Mouse (Mus musculus) kidney, embryonic 14.5 days (tissue): ENCODE results near the gene Nipa1. TPM values are rescaled to one million over a fixed set of nuclear protein-coding genes. Genes with fewer than 3 reads are reported as not detected.

Experiments used
- ATAC-seq: fragments of 200-750 bp; cut with Nextera tagmentation; 2 replicates; pipeline ENCODE4 v1.8.0; 2017; ENCODE audit warnings: moderate number of reproducible peaks, mild to moderate bottlenecking, moderate TSS enrichment, moderate library complexity; ENCODE audit not compliant: low FRiP score, low TSS enrichment
- H3K27ac ChIP-seq: fragments of 300-500 bp; sonication (generic); 2 replicates; pipeline ENCODE4 v1.5.1; 2014; ENCODE audit warnings: low read depth, mild to moderate bottlenecking, low read length, moderate library complexity, mixed read lengths
- H3K27me3 ChIP-seq: fragments of 300-500 bp; sonication (generic); 2 replicates; pipeline ENCODE4 v1.6.1; 2014; ENCODE audit warnings: mild to moderate bottlenecking, low read length; ENCODE audit not compliant: control insufficient read depth, insufficient read depth
- H3K36me3 ChIP-seq: fragments of 300-500 bp; sonication (generic); 2 replicates; pipeline ENCODE4 v1.6.1; 2014; ENCODE audit warnings: low read length, mixed read lengths; ENCODE audit not compliant: control insufficient read depth, insufficient read depth
- H3K4me1 ChIP-seq: fragments of 300-500 bp; sonication (generic); 2 replicates; pipeline ENCODE4 v1.6.1; 2014; ENCODE audit warnings: low read length, mixed read lengths; ENCODE audit not compliant: control insufficient read depth, insufficient read depth
- H3K4me2 ChIP-seq: fragments of 300-500 bp; sonication (generic); replicated peaks from 2 replicates; pipeline ENCODE4 v1.6.1; 2014; ENCODE audit warnings: low read depth, mild to moderate bottlenecking, low read length
- H3K4me3 ChIP-seq: fragments of 300-500 bp; sonication (generic); 2 replicates; pipeline ENCODE4 v1.5.1; 2014; ENCODE audit warnings: mild to moderate bottlenecking, low read length
- H3K9ac ChIP-seq: fragments of 300-500 bp; sonication (generic); 2 replicates; pipeline ENCODE4 v1.6.1; 2014; ENCODE audit warnings: low read depth, mild to moderate bottlenecking, low read length, moderate library complexity
- H3K9me3 ChIP-seq: fragments of 300-500 bp; sonication (generic); 2 replicates; pipeline ENCODE4 v1.6.1; 2016; ENCODE audit warnings: low read length; ENCODE audit not compliant: control insufficient read depth
- WGBS: fragments of 180-500 bp; shearing (Covaris S2); extraction: QIAGEN DNeasy Blood & Tissue Kit; methylation state at CpG from one replicate; pipeline ENCODE4 v1.1.7; 2014; 5-methylcytosine and 5-hydroxymethylcytosine counted together
- polyA plus RNA-seq: library from polyadenylated mRNA; unstranded; fragments of >200 nt; fragmentation: Nextera tagmentation; extraction: Ambion mirVana; gene quantifications from 2 replicates; pipeline ENCODE4 v1.2.1, GENCODE M21; 2014

Gene Nipa1
- polyA plus RNA-seq, 1 experiment from 2014 or later: 4.4 TPM

DNA sequence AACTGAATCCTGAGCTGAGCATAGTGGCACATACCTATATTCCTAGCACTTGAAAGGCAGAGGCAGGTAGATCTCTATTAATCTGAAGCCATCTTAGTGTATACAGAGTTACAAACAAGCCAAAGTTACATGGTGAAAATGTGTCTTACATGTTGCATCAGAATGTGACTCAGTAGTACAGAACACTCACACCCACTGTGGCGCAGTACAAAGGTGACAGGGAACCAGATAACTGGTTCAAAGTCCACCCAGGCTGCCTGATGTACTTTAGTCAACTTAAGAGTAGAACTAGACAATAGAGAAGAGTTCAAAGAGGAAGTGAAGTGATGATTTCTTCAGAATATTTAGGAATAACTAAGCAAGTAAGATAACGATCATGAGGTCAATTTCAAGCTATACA, 84.7 kb downstream of the Nipa1 start:
- peaks cover 26% of the 10 kb centered on the region for H3K36me3 ChIP-seq
- ATAC-seq: no peak

DNA sequence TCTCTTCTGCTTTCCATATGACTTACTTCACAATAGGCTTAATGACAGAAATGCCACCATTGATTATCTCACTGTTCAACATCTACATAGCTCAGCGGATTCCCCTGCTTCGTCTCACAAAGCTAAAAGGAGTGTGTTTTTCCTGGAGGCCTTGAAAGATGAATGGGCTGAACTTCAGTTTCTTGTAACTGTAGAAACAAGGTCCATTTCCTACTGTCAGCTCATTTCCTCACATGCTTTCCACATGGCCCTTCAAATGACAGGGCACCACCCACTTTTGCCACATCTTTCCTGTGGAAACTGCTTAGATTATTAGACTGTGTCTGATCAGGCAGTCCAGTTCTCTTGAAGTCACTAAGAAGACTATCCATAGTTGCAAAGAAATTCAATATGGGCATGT, 91.1 kb downstream of the Nipa1 start:
- no peak overlapping the region for H3K9ac ChIP-seq
- H3K27ac ChIP-seq: no peak overlapping the region
- no peaks in the 10 kb centered on the region for H3K4me1 ChIP-seq
- ATAC-seq: no peak
- H3K36me3 ChIP-seq: peaks cover 70% of the 10 kb centered on the region
- no peaks in the 10 kb centered on the region for H3K9me3 ChIP-seq
- H3K27me3 ChIP-seq: no peaks in the 10 kb centered on the region
- no peak overlapping the region for H3K4me3 ChIP-seq
- no peak overlapping the region for H3K4me2 ChIP-seq
- 57% methylated on average over 2 of the region's 2 CpGs for WGBS

More for the DNA sequence above, 84.7 kb downstream of the Nipa1 start:
- no peak overlapping the region for H3K4me3 ChIP-seq
- no peaks in the 10 kb centered on the region for H3K9me3 ChIP-seq
- H3K4me1 ChIP-seq: no peaks in the 10 kb centered on the region
- H3K27ac ChIP-seq: no peak overlapping the region
- 93% methylated on average over 2 of the region's 2 CpGs for WGBS
- H3K9ac ChIP-seq: no peak overlapping the region
- H3K4me2 ChIP-seq: no peak overlapping the region
- no peaks in the 10 kb centered on the region for H3K27me3 ChIP-seq

Other genes starting within 250 kb of the Nipa1 start
- gene Tubgcp5, start 225.8 kb downstream of the Nipa1 start, polyA plus RNA-seq: 24.6 and 34.6 TPM in 2 replicates
- gene Cyfip1, start 178.2 kb downstream of the Nipa1 start, polyA plus RNA-seq: 60.3 and 119 TPM in 2 replicates
- gene Nipa2, start 57.5 kb downstream of the Nipa1 start, polyA plus RNA-seq: 39.8 and 56.1 TPM in 2 replicates
- 19.8 and 27.9 TPM in 2 replicates for gene Herc2, start 30.2 kb upstream of the Nipa1 start, polyA plus RNA-seq
- gene Oca2, start 219.8 kb upstream of the Nipa1 start, polyA plus RNA-seq: not detected in 2 replicates